Mouse (Mus musculus) intestine, embryonic 16.5 days (tissue): ENCODE results near the gene Robo1. TPM values are rescaled to one million over a fixed set of nuclear protein-coding genes. Genes with fewer than 3 reads are reported as not detected.
A peak's percentile ranks its signal among the peaks of the same experiment; 100 is the strongest.

Experiments used
- ATAC-seq: fragments of 200-750 bp; cut with Nextera tagmentation; 2 replicates; pipeline ENCODE4 v1.8.0; 2017; ENCODE audit warnings: moderate TSS enrichment, moderate library complexity
- H3K27ac ChIP-seq: fragments of 300-500 bp; sonication (generic); 2 replicates; pipeline ENCODE4 v1.5.1; 2014; ENCODE audit warnings: mild to moderate bottlenecking, low read length
- H3K27me3 ChIP-seq: fragments of 300-500 bp; sonication (generic); replicated peaks from 2 replicates; pipeline ENCODE4 v1.6.1; 2014; ENCODE audit warnings: low read length, control low read depth, mixed read lengths; ENCODE audit not compliant: control insufficient read depth, insufficient read depth
- H3K36me3 ChIP-seq: fragments of 300-500 bp; sonication (generic); 2 replicates; pipeline ENCODE4 v1.6.1; 2014; ENCODE audit warnings: low read length, control low read depth; ENCODE audit not compliant: control insufficient read depth, insufficient read depth
- H3K4me1 ChIP-seq: fragments of 300-500 bp; sonication (generic); 2 replicates; pipeline ENCODE4 v1.6.1; 2014; ENCODE audit warnings: low read length, control low read depth, mixed read lengths; ENCODE audit not compliant: control insufficient read depth, insufficient read depth
- H3K4me2 ChIP-seq: fragments of 300-500 bp; sonication (generic); 2 replicates; pipeline ENCODE4 v1.6.1; 2014; ENCODE audit warnings: low read depth, low read length, control low read depth
- H3K4me3 ChIP-seq: fragments of 300-500 bp; sonication (generic); 2 replicates; pipeline ENCODE4 v1.5.1; 2014; ENCODE audit warnings: mild to moderate bottlenecking, low read length
- H3K9ac ChIP-seq: fragments of 300-500 bp; sonication (generic); 2 replicates; pipeline ENCODE4 v1.6.1; 2014; ENCODE audit warnings: low read depth, low read length
- H3K9me3 ChIP-seq: fragments of 300-500 bp; sonication (generic); 2 replicates; pipeline ENCODE4 v1.6.1; 2016; ENCODE audit warnings: low read length, control low read depth; ENCODE audit not compliant: control insufficient read depth
- WGBS: fragments of 180-500 bp; shearing (Covaris S2); extraction: QIAGEN DNeasy Blood & Tissue Kit; methylation state at CpG from one replicate; pipeline ENCODE4 v1.1.7; 2014; 5-methylcytosine and 5-hydroxymethylcytosine counted together
- polyA plus RNA-seq: library from polyadenylated mRNA; unstranded; fragments of >200 nt; fragmentation: Nextera tagmentation; extraction: Ambion mirVana; gene quantifications from 2 replicates; pipeline ENCODE4 v1.2.1, GENCODE M21; 2015

The Robo1 gene
- polyA plus RNA-seq, 1 experiment from 2014 or later, result 10.9 TPM

DNA sequence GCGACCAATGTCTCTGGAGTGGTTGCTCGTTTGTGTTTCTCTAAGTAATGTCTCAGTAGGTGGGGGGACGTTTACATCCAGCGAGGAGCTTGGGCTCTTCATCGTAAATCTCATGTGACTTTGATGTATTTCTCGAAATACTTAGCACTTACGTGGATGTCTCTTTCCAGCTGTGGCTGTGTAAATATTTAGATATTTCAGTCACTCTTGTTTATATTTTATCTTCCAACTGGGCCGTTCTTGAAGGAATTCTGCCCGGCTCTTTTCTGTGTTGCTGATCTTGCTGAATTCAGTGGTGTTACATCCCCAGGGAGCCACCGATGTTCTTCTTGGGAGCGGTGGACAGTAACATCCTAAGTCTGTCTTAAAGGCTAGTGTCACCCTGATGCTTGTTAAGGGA lies 427.1 kb downstream of the Robo1 start:
- 36% methylated on average over 11 of the region's 11 CpGs for WGBS
- Histone ChIP-seq H3K9ac (no peak overlapping the region), H3K27me3 (no peaks in the 10 kb centered on the region), H3K4me1 (peaks cover 3% of the 10 kb centered on the region; the same call in 1 of the 2 replicates), H3K36me3 (no peaks in the 10 kb centered on the region), H3K9me3 (no peaks in the 10 kb centered on the region), H3K27ac (no peak overlapping the region), H3K4me3 (no peak overlapping the region), H3K4me2 (no peak overlapping the region)
- ATAC-seq, result peak; percentile 77

DNA sequence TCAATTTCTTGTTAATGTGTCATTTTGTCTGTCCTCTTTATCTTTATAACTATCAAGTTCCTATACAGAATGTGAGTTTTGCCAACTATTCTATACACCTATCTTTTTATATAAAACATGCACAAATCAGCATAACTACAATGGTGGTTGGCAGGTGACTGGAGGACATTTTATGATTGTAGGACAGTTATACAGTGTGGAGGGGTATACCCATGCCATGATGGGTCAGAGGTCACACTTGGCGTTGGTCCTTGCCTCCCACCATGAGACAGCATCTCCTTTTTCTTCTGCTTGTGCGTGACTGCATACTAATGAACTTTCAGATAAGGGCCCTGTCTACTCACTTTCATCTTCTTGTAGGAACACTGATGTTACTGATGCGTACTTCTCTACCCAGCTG lies 427.5 kb downstream of the Robo1 start:
- 81% methylated on average over 3 of the region's 3 CpGs for WGBS
- Histone ChIP-seq H3K9ac (no peak overlapping the region), H3K27me3 (no peaks in the 10 kb centered on the region), H3K4me1 (peaks cover 3% of the 10 kb centered on the region; the same call in 1 of the 2 replicates), H3K27ac (no peak overlapping the region), H3K4me2 (no peak overlapping the region), H3K9me3 (no peaks in the 10 kb centered on the region), H3K4me3 (no peak overlapping the region), H3K36me3 (no peaks in the 10 kb centered on the region)
- ATAC-seq, result no peak

DNA sequence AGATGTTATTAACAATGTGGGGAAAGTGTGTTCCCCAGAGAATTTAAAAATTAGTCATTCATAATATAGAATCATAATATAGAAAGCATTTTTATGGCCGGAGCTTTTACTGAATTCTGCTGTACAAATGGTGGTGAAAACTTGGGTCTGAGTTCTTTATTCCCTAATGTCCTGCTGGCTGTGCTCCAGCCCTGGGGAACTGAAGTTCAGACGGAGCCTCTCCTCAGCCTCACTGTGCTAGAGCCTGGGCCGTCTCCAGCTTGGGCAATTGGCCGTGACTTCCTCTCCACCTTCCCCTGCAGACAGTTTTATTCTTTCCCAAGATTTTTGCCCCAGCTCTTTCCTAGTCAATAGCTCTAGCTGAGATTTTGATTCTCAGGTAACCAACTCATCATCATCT lies 429.0 kb downstream of the Robo1 start:
- H3K27ac ChIP-seq, result no peak overlapping the region
- H3K4me3 ChIP-seq, result no peak overlapping the region
- WGBS, result 36% methylated on average over 4 of the region's 4 CpGs
- 0 out of 2 replicates have a peak, but pooled peaks cover 1% of the 10 kb centered on the region for H3K9me3 ChIP-seq
- no peaks in the 10 kb centered on the region for H3K27me3 ChIP-seq
- no peak for ATAC-seq
- no peaks in the 10 kb centered on the region for H3K36me3 ChIP-seq
- H3K4me2 ChIP-seq, result no peak overlapping the region
- H3K9ac ChIP-seq, result no peak overlapping the region
- peaks cover 3% of the 10 kb centered on the region; the same call in 1 of the 2 replicates for H3K4me1 ChIP-seq

DNA sequence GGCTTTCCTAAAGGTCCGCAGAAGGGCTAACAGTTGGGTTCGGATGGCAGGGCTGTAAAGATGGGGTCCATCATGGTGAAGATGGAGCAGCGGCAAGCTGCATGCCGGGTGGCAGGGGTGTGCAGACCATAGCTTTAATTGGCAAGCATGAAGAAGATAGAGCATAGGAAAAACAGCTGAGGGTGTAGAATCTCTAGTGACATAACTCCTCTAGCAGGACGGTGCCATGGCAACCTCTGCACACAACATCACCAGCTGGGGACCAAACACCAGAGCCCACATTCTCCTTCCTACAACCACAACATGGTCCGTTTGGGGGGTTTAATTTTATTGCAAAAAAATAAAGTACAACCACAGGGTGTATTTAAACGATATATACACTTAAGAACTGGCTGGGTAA lies 432.1 kb downstream of the Robo1 start:
- Histone ChIP-seq H3K4me1 (no peaks in the 10 kb centered on the region), H3K27me3 (no peaks in the 10 kb centered on the region), H3K9me3 (peaks cover 12% of the 10 kb centered on the region; the same call in 1 of the 2 replicates), H3K4me3 (no peak overlapping the region), H3K9ac (no peak overlapping the region), H3K4me2 (no peak overlapping the region), H3K27ac (no peak overlapping the region), H3K36me3 (no peaks in the 10 kb centered on the region; the same call in 1 of the 2 replicates)
- WGBS, result 87% methylated on average over 7 of the region's 7 CpGs
- ATAC-seq, result no peak

DNA sequence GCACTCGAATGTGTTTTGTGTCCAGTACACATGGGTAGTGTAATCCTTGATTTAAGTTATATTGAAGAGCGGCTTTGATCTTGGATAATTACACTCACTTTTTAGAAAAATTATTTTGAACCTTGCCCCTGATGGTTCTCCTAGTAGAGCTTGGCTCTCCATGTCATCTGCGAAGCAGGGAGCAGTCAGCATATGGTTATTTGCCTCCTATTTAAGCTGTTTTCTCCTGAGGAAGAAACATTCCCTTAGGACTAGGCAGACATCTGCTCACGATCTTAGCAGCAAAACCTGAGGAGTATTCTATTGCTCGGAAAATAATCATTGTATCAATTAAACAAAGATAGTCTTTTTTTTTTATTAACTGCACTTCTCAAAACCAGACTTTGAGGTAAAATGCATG lies 439.6 kb downstream of the Robo1 start:
- no peak overlapping the region for H3K9ac ChIP-seq
- no peaks in the 10 kb centered on the region; the same call in 1 of the 2 replicates for H3K36me3 ChIP-seq
- no peak for ATAC-seq
- 82% methylated on average over 5 of the region's 5 CpGs for WGBS
- H3K4me2 ChIP-seq, result no peak overlapping the region
- H3K4me1 ChIP-seq, result no peaks in the 10 kb centered on the region
- no peak overlapping the region for H3K27ac ChIP-seq
- H3K27me3 ChIP-seq, result no peaks in the 10 kb centered on the region
- H3K4me3 ChIP-seq, result no peak overlapping the region
- peaks cover 7% of the 10 kb centered on the region; the same call in 1 of the 2 replicates for H3K9me3 ChIP-seq

DNA sequence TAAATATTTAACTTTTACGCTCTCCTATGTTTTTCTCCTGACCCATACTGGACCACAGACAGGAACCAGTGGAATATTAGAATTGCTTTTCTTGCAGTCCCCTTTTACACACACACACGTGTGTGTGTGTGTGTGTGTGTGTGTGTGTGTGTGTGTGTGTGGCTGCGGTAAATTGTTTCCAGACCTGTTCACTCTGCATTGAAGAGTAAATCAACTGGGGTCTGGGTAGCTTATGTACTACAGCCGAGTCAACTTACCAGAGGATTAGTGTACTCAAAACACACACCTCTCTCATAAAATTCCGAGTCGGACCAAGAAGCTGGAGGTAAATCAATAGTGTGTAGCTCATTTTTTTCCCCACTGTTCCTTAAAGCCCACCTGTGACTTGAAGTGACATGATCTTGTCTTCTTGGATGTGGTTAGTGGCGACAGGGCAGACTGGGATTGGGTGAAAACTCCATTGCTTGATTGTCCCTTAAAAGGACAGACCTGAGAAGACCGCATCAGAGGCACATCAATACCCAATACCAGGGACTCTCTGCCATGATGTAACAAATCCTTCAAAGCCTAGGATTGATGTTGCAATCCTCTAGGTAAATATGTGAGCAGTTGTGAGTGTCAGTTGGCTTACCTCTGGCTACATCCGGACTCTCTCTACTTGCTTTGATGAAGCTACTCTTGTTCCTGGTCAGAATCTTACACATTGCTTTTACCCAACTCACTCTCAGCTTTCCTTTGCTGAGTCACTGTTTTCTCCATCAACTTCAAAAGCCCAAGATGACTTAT lies 457.2 kb downstream of the Robo1 start:
- Histone ChIP-seq H3K4me1 (no peaks in the 10 kb centered on the region), H3K9me3 (no peaks in the 10 kb centered on the region), H3K36me3 (no peaks in the 10 kb centered on the region), H3K27me3 (no peaks in the 10 kb centered on the region), H3K27ac (no peak overlapping the region), H3K4me2 (no peak overlapping the region), H3K9ac (no peak overlapping the region), H3K4me3 (no peak overlapping the region)
- ATAC-seq, result no peak
- 82% methylated on average over 9 of the region's 9 CpGs for WGBS

DNA sequence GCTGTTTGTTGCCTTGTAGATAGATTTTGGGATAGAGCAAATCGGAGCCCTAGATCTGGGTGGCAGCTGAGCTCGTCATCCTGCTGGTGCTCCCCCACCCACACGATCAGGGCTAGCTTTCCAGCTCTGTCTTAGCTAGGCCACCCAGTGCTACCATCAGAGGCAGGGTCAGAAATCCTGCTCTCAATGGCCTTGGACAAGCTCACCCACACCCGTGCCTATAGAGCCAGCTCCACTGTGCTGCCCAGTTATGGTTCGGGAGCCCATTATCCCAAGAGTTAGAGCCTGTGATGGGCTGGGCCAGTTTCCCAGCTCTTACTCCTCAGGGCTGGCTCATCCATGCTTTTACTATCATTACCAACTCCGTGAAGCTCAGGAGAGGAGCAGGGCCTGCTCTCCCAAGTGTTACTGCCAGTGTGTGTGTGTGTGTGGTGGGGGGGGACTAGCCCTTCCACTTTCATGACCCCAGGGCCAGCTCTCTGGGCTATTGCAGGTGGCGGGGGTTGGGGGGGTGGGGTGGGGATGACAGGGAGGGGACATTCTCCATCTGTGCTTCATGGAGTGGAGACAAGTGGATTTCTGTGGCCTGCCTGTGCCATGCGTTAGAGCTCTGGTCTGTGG lies 461.2 kb downstream of the Robo1 start:
- Histone ChIP-seq H3K9ac (no peak overlapping the region), H3K9me3 (no peaks in the 10 kb centered on the region), H3K4me3 (no peak overlapping the region), H3K4me2 (no peak overlapping the region), H3K27ac (no peak overlapping the region), H3K4me1 (no peaks in the 10 kb centered on the region), H3K36me3 (no peaks in the 10 kb centered on the region), H3K27me3 (no peaks in the 10 kb centered on the region)
- WGBS, result 88% methylated on average over 8 of the region's 8 CpGs
- no peak for ATAC-seq

DNA sequence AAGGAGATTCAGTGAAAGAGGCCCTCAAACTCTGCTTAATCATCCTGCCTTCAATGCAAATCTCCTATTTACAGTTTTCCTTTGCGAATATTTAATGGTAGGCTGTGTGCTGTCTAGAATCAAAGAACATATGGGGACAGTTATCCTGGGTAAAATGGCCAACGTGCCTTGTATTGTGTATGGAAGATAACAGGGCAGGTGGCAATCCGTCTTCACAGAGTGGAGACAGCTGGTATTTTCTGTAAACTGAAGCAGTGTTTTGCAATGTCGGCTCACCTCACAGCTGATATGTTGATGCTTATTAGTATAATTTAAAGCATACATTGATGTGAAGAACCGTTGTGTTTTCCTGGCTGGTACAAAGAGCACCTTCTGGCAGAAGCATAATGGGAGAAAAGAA lies 464.2 kb downstream of the Robo1 start:
- WGBS, result 52% methylated on average over 5 of the region's 5 CpGs
- ATAC-seq, result no peak
- H3K27ac ChIP-seq, result no peak overlapping the region
- H3K9me3 ChIP-seq, result no peaks in the 10 kb centered on the region
- no peak overlapping the region for H3K4me2 ChIP-seq
- no peaks in the 10 kb centered on the region for H3K4me1 ChIP-seq
- no peak overlapping the region for H3K4me3 ChIP-seq
- no peaks in the 10 kb centered on the region for H3K27me3 ChIP-seq
- no peak overlapping the region for H3K9ac ChIP-seq
- H3K36me3 ChIP-seq, result no peaks in the 10 kb centered on the region

DNA sequence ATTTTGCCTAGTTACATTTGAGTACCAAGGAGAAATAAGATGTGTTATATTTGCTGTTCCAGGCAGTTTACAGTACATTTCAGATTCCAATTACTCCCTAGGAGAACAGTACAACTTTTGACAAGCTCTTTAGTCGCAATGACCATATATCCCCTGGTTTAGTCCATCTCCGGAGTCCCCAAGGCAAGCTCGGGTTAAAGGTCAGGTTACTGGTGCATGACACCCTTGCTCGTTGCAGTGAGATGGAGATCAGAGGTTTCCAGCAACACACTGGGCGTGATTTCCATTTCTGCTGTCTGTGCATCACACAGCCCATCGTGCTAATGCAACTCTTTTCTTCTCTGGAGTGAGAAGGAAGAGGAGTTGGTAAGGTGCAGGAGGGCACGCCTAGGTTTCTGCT lies 464.9 kb downstream of the Robo1 start:
- Histone ChIP-seq H3K4me2 (no peak overlapping the region), H3K9me3 (no peaks in the 10 kb centered on the region), H3K4me1 (no peaks in the 10 kb centered on the region), H3K27ac (no peak overlapping the region), H3K4me3 (no peak overlapping the region), H3K36me3 (no peaks in the 10 kb centered on the region), H3K27me3 (no peaks in the 10 kb centered on the region), H3K9ac (no peak overlapping the region)
- 63% methylated on average over 7 of the region's 7 CpGs for WGBS
- ATAC-seq, result no peak
